Mouse (Mus musculus): ENCODE results near the gene Atf6.
A peak's percentile ranks its signal among the peaks of the same experiment; 100 is the strongest.

Gene Atf6

GRCm38 (mm10) chr1:170884390-170884789 lies 16.8 kb upstream of the Atf6 start:
- no peak for DNase-seq (ENCODE audit: inconsistent ontology term)

- no peak for DNase-seq (ENCODE audit: inconsistent ontology term)
Measured at GRCm38 (mm10) chr1:170882915-170883485, 15.4 kb upstream of the Atf6 start.

GRCm38 (mm10) chr1:170876906-170877305 lies 9.3 kb upstream of the Atf6 start:
- DNase-seq (ENCODE audit: inconsistent ontology term): no peak

GRCm38 (mm10) chr1:170875676-170876075 lies 8.1 kb upstream of the Atf6 start:
- DNase-seq (ENCODE audit: inconsistent ontology term): no peak

- no peak for DNase-seq (ENCODE audit: inconsistent ontology term)
Measured at GRCm38 (mm10) chr1:170871961-170872360, 4.4 kb upstream of the Atf6 start.

- no peak for DNase-seq (ENCODE audit: inconsistent ontology term)
Measured at GRCm38 (mm10) chr1:170871402-170871801, 3.8 kb upstream of the Atf6 start.

- no peak for DNase-seq (ENCODE audit: inconsistent ontology term)
Measured at GRCm38 (mm10) chr1:170868905-170869283, 1.3 kb upstream of the Atf6 start.

- peak; percentile 77 for DNase-seq (ENCODE audit: inconsistent ontology term)
Measured at GRCm38 (mm10) chr1:170868107-170868904, 735 bp upstream of the Atf6 start.

- DNase-seq (ENCODE audit: inconsistent ontology term): no peak
Measured at GRCm38 (mm10) chr1:170866992-170867690, 430 bp downstream of the Atf6 start.

GRCm38 (mm10) chr1:170865406-170865805 lies 2.2 kb downstream of the Atf6 start:
- DNase-seq (ENCODE audit: inconsistent ontology term): no peak

GRCm38 (mm10) chr1:170864754-170865153 lies 2.8 kb downstream of the Atf6 start:
- DNase-seq (ENCODE audit: inconsistent ontology term): no peak

- DNase-seq (ENCODE audit: inconsistent ontology term): no peak
Measured at GRCm38 (mm10) chr1:170864234-170864633, 3.3 kb downstream of the Atf6 start.

- no peak for DNase-seq (ENCODE audit: inconsistent ontology term)
Measured at GRCm38 (mm10) chr1:170863033-170863432, 4.5 kb downstream of the Atf6 start.

- no peak for DNase-seq (ENCODE audit: inconsistent ontology term)
Measured at GRCm38 (mm10) chr1:170862435-170862717, 5.2 kb downstream of the Atf6 start.

GRCm38 (mm10) chr1:170861671-170862434 lies 5.7 kb downstream of the Atf6 start:
- no peak for DNase-seq (ENCODE audit: inconsistent ontology term)

- no peak for DNase-seq (ENCODE audit: inconsistent ontology term)
Measured at GRCm38 (mm10) chr1:170858872-170859271, 8.7 kb downstream of the Atf6 start.

- no peak for DNase-seq (ENCODE audit: inconsistent ontology term)
Measured at GRCm38 (mm10) chr1:170857369-170857768, 10.2 kb downstream of the Atf6 start.

GRCm38 (mm10) chr1:170855056-170855760 lies 12.4 kb downstream of the Atf6 start:
- no peak for DNase-seq (ENCODE audit: inconsistent ontology term)

- peak; percentile 7 for DNase-seq (ENCODE audit: inconsistent ontology term)
Measured at GRCm38 (mm10) chr1:170853604-170854003, 14.0 kb downstream of the Atf6 start.

GRCm38 (mm10) chr1:170850637-170851624 lies 16.6 kb downstream of the Atf6 start:
- DNase-seq (ENCODE audit: inconsistent ontology term): no peak
